Mouse (Mus musculus) Patski (cell line): ENCODE results near the gene Idh3a. TPM values are rescaled to one million over a fixed set of nuclear protein-coding genes. Genes with fewer than 3 reads are reported as not detected.
"Not testable (repeated sequence)": the region's sequence is repeated elsewhere in the genome, so short reads cannot be mapped to it uniquely, and the experiment has no call there.

Experiments
- ATAC-seq: fragments of 100-300 bp; one replicate; pipeline ENCODE4 v1.8.0; 2021
- CTCF ChIA-PET: fragments of 350-600 bp; sonication (Branson Sonifier 250); formaldehyde crosslinking; loops from one replicate; lab custom pipeline; 2022; ENCODE audit warnings: inconsistent platforms; lab: Charles Lee
- POLR2A ChIA-PET: fragments of 350-600 bp; sonication (Branson Sonifier 250); formaldehyde crosslinking; loops from one replicate; lab custom pipeline; 2022; ENCODE audit warnings: antibody characterized with exemption, inconsistent platforms; lab: Charles Lee
- DNase-seq: peaks from one replicate; pipeline ENCODE4 v3.0.0-alpha.2; 2011; ENCODE audit warnings: low read depth, low spot score
- H3K27me3 ChIP-seq: fragments of 371-371 bp; one replicate; pipeline ENCODE4 v1.5.1; 2021
- CTCF ChIP-seq: fragments of 100-300 bp; IDR thresholded peaks from one replicate; pipeline ENCODE4 v1.5.1; 2021
- in situ Hi-C: fragments of 300-500 bp; cut with MboI; formaldehyde crosslinking; loops from 3 replicates; pipeline ENCODE4 v1.11.1; 2018; ENCODE audit warnings: low pct_unique_long_range_greater_than_20kb, mixed read lengths
- polyA plus RNA-seq: library from polyadenylated mRNA; unstranded; gene quantifications from one replicate; pipeline ENCODE4 v1.2.3, GENCODE M21; 2021

Idh3a gene
- polyA plus RNA-seq, 1 experiment from 2014 or later, result 319 TPM

DNA sequence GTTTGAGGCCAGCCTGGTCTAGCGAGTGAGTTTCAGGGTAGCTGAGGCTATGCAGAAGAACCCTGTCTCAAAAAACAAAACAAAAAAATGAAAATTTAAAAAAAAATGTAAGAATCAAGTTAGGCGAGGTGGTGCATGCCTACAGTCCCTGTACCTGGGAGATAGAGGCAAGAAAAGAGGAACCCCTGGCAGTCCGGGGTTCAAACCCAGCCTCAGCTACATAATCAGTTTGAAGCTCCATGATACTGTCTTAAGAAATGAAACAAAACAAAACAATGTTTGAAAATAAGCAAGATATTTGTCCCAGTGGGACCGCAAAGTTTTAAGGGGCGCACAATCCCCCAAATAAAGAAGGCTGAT, 315 bp upstream of the Idh3a start:
- CTCF ChIA-PET, result interaction anchor here (1.0 kb wide), 1 partner anchor 9 kb away, joined by 3 read pairs; no protein-coding TSS in a partner anchor
- TF ChIP-seq CTCF, result no peak
- in situ Hi-C loops, result no loop called here
- ATAC-seq, result no peak
- no peaks in the 10 kb centered on the region for H3K27me3 ChIP-seq
- POLR2A ChIA-PET, result no interaction called here
- DNase-seq, result no peak

DNA sequence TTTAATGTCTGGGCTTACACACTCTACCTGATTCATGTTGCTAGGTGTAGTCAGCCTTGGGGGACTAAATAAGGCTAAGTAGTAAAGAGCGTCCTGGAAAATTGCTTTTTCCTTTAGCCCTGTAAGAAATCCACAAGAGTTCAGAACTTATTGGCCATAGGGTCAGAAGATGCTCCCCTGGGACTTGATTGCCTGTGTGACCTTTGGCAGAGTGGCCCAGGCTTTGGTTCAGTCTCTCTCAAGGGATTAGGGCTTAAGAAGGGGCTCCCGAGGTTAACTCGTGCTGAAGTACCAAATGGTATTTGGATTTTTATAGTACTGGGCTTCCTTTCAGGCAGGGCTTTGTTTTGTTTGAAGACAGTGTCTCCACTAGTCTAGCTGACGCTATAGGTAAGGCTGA, 1.7 kb downstream of the Idh3a start:
- DNase-seq (no peak), ATAC-seq (no peak)
- in situ Hi-C loops, result no loop called here
- CTCF ChIA-PET, result no interaction called here
- TF ChIP-seq CTCF, result no peak
- H3K27me3 ChIP-seq, result no peaks in the 10 kb centered on the region
- POLR2A ChIA-PET, result no interaction called here

DNA sequence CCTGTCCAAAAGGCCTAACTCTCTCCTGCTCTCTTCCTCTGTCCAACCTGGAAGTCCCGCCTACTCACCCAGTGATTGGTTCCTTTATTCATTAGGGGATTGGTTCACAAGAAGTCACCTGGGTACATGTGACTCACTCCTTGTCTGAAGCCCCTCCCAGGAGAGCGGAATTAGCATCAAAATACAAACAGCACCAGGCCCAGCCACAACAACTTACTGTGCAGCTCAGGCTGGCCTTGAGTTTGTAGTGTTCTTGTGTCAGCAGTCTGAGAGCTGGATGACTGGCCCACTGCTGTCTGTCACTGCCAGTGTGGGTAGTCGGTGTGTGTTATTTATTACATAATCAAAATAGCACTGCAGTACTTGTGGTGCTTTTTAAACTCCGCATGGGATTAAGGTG, 7.5 kb downstream of the Idh3a start:
- in situ Hi-C loops, ATAC-seq, H3K27me3 ChIP-seq, CTCF ChIA-PET, POLR2A ChIA-PET, DNase-seq: not testable (repeated sequence)

DNA sequence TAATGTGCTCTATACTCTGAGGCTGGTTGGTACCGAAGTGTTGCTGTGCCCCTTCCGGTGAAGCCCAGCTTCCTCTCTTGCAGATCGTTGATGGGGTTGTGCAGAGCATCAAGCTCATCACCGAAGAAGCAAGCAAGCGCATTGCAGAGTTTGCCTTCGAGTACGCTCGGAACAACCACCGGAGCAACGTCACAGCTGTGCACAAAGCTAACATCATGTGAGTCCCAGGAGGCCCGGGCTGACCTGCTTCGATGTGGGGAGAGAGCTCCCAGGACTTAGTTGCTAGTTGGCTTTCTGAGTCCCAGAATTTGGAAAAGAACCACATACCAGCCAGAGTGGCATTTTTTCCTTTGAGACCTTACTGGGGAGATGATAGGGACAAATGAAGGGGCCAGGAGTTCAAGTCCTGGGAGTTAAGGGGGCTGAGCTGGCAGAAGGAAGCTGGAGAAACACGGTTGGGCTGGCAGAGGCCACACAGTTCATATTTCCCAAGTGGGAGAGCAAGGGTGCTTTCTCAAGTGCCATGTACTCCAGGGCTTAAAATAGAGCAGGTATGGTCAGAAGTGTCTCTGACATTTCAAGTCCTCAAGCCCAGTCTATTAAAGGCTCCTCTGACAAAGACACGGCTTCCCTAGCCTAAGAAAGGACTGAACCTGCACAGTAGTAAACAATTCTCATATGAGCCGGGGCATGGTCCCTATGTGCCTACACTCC, 10.8 kb downstream of the Idh3a start:
- ATAC-seq (no peak), DNase-seq (no peak)
- TF ChIP-seq CTCF, result no peak
- CTCF ChIA-PET, result no interaction called here
- H3K27me3 ChIP-seq, result no peaks in the 10 kb centered on the region
- POLR2A ChIA-PET, result no interaction called here
- in situ Hi-C loops, result no loop called here

- DNase-seq (no peak), ATAC-seq (no peak)
- ChIA-PET POLR2A (no interaction called here), CTCF (interaction anchor here (1.3 kb wide), 1 partner anchor 74 kb away, joined by 5 read pairs; no protein-coding TSS in a partner anchor)
- no peaks in the 10 kb centered on the region for H3K27me3 ChIP-seq
- TF ChIP-seq CTCF, result no peak
- in situ Hi-C loops, result no loop called here
These were observed 16.3 kb downstream of the Idh3a start for GRCm38 (mm10) chr9:54602386-54602785.

DNA sequence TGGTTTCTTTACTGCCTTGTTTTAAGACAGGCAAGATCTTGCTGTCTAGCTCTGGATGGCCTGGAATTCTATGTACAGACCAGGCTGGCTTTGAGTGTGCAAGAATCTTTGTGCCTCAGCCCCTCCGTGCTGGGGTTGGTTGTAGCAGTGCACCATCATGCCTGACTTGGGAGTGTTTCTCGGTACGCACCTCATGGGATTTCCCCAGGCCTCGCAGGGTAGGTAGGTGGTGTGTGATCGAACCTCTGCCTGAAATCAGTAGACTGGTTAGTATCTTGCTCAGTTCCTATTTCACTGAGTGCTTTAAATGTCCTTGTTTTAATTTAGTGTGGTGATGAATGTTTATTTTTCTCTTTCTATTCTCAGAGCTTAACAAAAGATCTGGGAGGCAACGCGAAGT, 16.8 kb downstream of the Idh3a start:
- in situ Hi-C loops, result no loop called here
- H3K27me3 ChIP-seq, result no peaks in the 10 kb centered on the region

GRCm38 (mm10) chr9:54604131-54604654, 18.1 kb downstream of the Idh3a start:
- ChIA-PET POLR2A (no interaction called here), CTCF (interaction anchor here (0.9 kb wide), 1 partner anchor 73 kb away, joined by 4 read pairs; no protein-coding TSS in a partner anchor)
- no peak for ATAC-seq
- DNase-seq, result no peak
- in situ Hi-C loops, result no loop called here
- no peaks in the 10 kb centered on the region for H3K27me3 ChIP-seq
- no peak for TF ChIP-seq CTCF

More for the DNA sequence above, 16.8 kb downstream of the Idh3a start:
- ATAC-seq (no peak), DNase-seq (no peak)
- no peak for TF ChIP-seq CTCF
- POLR2A ChIA-PET, result interaction anchor here (0.7 kb wide), 1 partner anchor 89 kb away, joined by 3 read pairs; no protein-coding TSS in a partner anchor
- CTCF ChIA-PET, result no interaction called here

- H3K27me3 ChIP-seq, result no peaks in the 10 kb centered on the region
- in situ Hi-C loops, result no loop called here
- ATAC-seq, result no peak
- ChIA-PET POLR2A (no interaction called here), CTCF (no interaction called here)
- no peak for TF ChIP-seq CTCF
- DNase-seq, result no peak
These were observed 18.8 kb downstream of the Idh3a start for GRCm38 (mm10) chr9:54604886-54605285.

GRCm38 (mm10) chr9:54612781-54613191, 26.7 kb downstream of the Idh3a start:
- in situ Hi-C loops, result no loop called here
- POLR2A ChIA-PET, result no interaction called here
- ATAC-seq, result no peak
- no peak for DNase-seq
- CTCF ChIA-PET, result interaction anchor here (1.3 to 7.2 kb wide), 3 partner anchors 15 to 70 kb away, joined by 3 to 40 read pairs (median 5); no protein-coding TSS in a partner anchor
- no peak for TF ChIP-seq CTCF
- no peaks in the 10 kb centered on the region for H3K27me3 ChIP-seq

DNA sequence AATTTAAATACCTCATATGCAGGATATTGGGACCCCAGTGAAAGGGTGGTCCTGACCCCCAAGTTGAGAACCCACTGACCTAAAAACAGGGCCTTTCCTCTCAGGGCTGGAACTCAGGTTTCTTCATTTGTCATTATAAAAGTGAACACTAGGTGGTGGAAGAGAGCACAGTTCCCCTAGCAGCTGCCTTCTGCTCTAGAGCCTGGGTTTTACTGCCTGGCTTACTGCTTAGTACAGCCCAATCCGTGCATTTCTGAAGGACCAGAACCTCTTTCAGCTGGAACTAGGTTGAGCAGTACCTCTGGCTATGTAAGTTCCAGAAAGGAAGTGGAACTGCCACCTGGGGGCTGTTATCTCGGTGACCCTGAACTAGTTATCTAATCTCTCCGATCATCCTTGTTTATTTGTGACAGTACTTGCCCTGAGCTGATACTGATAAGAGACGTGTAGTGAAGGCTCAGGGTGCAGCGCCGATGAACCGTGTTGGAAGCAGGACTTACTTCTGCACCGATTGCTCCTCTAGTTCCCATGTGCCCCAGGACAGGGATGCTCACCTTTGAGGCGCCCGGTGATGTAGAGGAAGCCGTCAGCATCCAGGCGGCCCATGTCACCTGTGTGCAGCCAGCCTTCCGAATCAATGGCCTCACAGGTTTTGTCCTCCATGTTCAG, 28.2 kb downstream of the Idh3a start:
- no peaks in the 10 kb centered on the region for H3K27me3 ChIP-seq
- ATAC-seq (no peak), DNase-seq (no peak)
- CTCF ChIA-PET, result interaction anchor here (0.7 to 7.2 kb wide), 5 partner anchors 11 to 63 kb away, joined by 3 to 40 read pairs (median 4); no protein-coding TSS in a partner anchor
- POLR2A ChIA-PET, result interaction anchor here (0.5 to 1.1 kb wide), 2 partner anchors 97 to 99 kb away, joined by 3 read pairs; no protein-coding TSS in a partner anchor
- in situ Hi-C loops, result no loop called here
- peak; percentile 73 for TF ChIP-seq CTCF
